Mouse (Mus musculus) brain, embryonic 14.5 days (tissue): Measurements from ENCODE around the gene Pccb.

Experiments used
- CTCF ChIP-seq: fragments of 200-500 bp; IDR thresholded peaks from 2 replicates; pipeline ENCODE4 v1.5.1; 2012; ENCODE audit warnings: inconsistent platforms, mild to moderate bottlenecking, moderate library complexity, borderline replicate concordance; ENCODE audit not compliant: insufficient read depth, insufficient read length; ENCODE audit errors: extremely low read depth
- POLR2A ChIP-seq: fragments of 200-500 bp; IDR thresholded peaks from 2 replicates; pipeline ENCODE4 v1.6.1; 2012; ENCODE audit warnings: mild to moderate bottlenecking, inconsistent platforms, borderline replicate concordance; ENCODE audit not compliant: poor library complexity, insufficient read depth, insufficient read length, severe bottlenecking; ENCODE audit errors: extremely low read depth

GRCm38 (mm10) chr9:100942042-100942441, 92.7 kb downstream of the Pccb start:
- TF ChIP-seq CTCF (no peak), POLR2A (no peak)
